Mouse (Mus musculus) thymus, adult 2 months (tissue): ENCODE measurements around the gene Shisa8.

Experiments
- CTCF ChIP-seq: fragments of 200-500 bp; IDR thresholded peaks from 2 replicates; pipeline ENCODE4 v1.5.1; 2012; ENCODE audit warnings: mild to moderate bottlenecking, control low read depth, low read length, moderate library complexity, borderline replicate concordance; ENCODE audit not compliant: control insufficient read depth, poor library complexity, insufficient read depth; ENCODE audit errors: extremely low read depth
- POLR2A ChIP-seq: fragments of 200-500 bp; IDR thresholded peaks from 2 replicates; pipeline ENCODE4 v1.6.1; 2012; ENCODE audit warnings: mild to moderate bottlenecking, low read length, control low read depth, moderate library complexity; ENCODE audit not compliant: control insufficient read depth, poor library complexity, insufficient read depth; ENCODE audit errors: extremely low read depth

DNA sequence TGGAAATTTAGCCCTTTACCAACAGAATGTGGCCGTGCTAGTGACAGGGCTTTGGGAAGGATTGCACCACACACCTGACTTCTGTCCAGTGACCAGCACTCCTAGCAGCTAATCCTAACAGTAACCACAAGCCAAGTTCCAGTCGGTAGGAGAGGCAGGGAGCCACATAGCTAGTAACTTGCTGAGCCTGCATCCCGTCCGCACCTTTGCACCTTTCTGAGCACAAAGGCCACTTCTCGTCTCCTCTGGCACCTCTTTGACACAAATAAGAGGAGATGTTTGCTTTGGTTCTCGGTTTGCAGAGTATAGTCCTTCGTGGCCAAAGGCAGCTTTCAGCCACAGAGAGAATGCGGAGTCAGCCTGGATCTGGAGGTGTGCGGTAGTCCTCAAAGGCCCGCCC is 28.0 kb downstream of the Shisa8 start:
- TF ChIP-seq CTCF (no peak), POLR2A (no peak)
